Mouse (Mus musculus) lung, postnatal 4 days (tissue): ENCODE measurements at regions not wholly inside any gene's neighbourhood (a gene's known extent, or its start where the extent isn't known, plus 50 kb on each side); places are given as distances from the start of the nearest gene placed in this dataset.
"Not testable (repeated sequence)": the region's sequence is repeated elsewhere in the genome, so short reads cannot be mapped to it uniquely, and the experiment has no call there.

Source experiments
- DNase-seq, 2 experiments: peaks; one replicate each; pipeline ENCODE4 v3.0.0; 2021

GRCm38 (mm10) chr17:14144082-14144481, 60.0 kb downstream of the Dact2 start:
- DNase-seq = no peak

GRCm38 (mm10) chr17:14141669-14142068, 62.4 kb downstream of the Dact2 start:
- DNase-seq = no peak

GRCm38 (mm10) chr17:14140266-14140665, 63.8 kb downstream of the Dact2 start:
- DNase-seq = peak in 1 of 2 experiments; percentile 7

- no peak for DNase-seq
Observed at GRCm38 (mm10) chr17:14138941-14139340, 65.2 kb downstream of the Dact2 start.

- DNase-seq = peak in 1 of 2 experiments; percentile 48
Observed at GRCm38 (mm10) chr17:14136702-14137315, 67.3 kb downstream of the Dact2 start.

GRCm38 (mm10) chr17:14134604-14135003, 69.5 kb downstream of the Dact2 start:
- DNase-seq = no peak

- DNase-seq = no peak
Observed at GRCm38 (mm10) chr17:14133986-14134385, 70.1 kb downstream of the Dact2 start.

GRCm38 (mm10) chr17:14127031-14127430, 67.7 kb upstream of the Gm7358 start:
- not testable (repeated sequence) for DNase-seq

- no peak for DNase-seq
Observed at GRCm38 (mm10) chr17:14118863-14119262, 59.5 kb upstream of the Gm7358 start.

GRCm38 (mm10) chr17:14116223-14116622, 56.9 kb upstream of the Gm7358 start:
- DNase-seq = no peak

GRCm38 (mm10) chr17:14114856-14115255, 55.5 kb upstream of the Gm7358 start:
- no peak for DNase-seq

GRCm38 (mm10) chr17:14111692-14112091, 52.4 kb upstream of the Gm7358 start:
- DNase-seq = peak in 1 of 2 experiments; percentile 16
